In the genomic region with DNA sequence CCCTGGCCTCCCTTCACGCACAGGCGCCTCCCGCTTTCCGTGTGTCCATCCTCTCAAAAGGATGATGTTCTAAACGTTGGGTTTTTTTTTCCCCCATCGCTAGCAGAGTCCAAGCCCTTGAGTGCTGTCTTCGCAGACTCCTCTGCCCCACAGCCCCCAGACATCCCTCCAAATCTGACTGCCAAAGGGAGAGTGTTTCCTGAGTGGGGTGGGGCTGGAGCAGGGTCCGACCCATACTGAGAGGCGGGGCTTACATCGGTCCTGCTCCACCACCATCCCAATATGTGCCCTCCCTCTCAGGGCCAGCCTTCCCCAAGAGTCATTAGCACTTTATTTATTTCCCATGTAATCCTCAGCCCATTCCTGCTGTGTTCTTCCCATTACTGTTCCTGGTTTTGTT, we compare ENCODE assay signal across 31 mouse cellular contexts. TPM values are rescaled to one million over a fixed set of nuclear protein-coding genes. Genes with fewer than 3 reads are reported as not detected.
DNase-seq lines count a peak whose midpoint lies in the region; ATAC-seq and TF ChIP-seq lines count a peak whose summit lies in the region.
"Had no signal": no experiment of that assay in that cellular context is flagged by ENCODE, and none has a peak within 500 bp of the region (broad histone marks: within the 10 kb centered on the region; RNA-seq: fewer than 3 reads in every experiment).

No protein-coding gene starts in this region.

- TF ChIP-seq CTCF in testis, adult 2 months (IDR thresholded peaks at IDR 0.05; ENCODE audit: control insufficient read depth, insufficient read depth, insufficient replicate concordance, low read depth, low read length): 0 out of 2 replicates have a peak, but pooled peaks have one; percentile 2

- H3K36me3 ChIP-seq in embryonic facial prominence, embryonic 12.5 days: no peaks in the 10 kb centered on the region
- no peaks in the 10 kb centered on the region for H3K36me3 ChIP-seq in embryonic facial prominence, embryonic 10.5 days (replicated peaks)
- H3K36me3 ChIP-seq in heart, embryonic 15.5 days: no peaks in the 10 kb centered on the region
- no peaks in the 10 kb centered on the region for H3K36me3 ChIP-seq in kidney, embryonic 16.5 days (ENCODE audit: insufficient read depth, low read length)
- H3K36me3 ChIP-seq in testis, adult 2 months (ENCODE audit: control insufficient read depth, insufficient read depth, low read length): no peaks in the 10 kb centered on the region; the same call in 1 of the 2 replicates
- H3K36me3 ChIP-seq: limb, embryonic 15.5 days; liver, embryonic 15.5 days; midbrain, embryonic 15.5 days had no signal

- WGBS in embryonic facial prominence, embryonic 12.5 days: 33% methylated on average over 10 of the region's 10 CpGs
- 35% methylated on average over 10 of the region's 10 CpGs for WGBS in embryonic facial prominence, embryonic 10.5 days
- WGBS in heart, embryonic 15.5 days: 24% methylated on average over 10 of the region's 10 CpGs
- 38% methylated on average over 10 of the region's 10 CpGs for WGBS in kidney, embryonic 16.5 days

- no peak for TF ChIP-seq POLR2A in testis, adult 2 months (IDR thresholded peaks at IDR 0.05; ENCODE audit: control insufficient read depth, low read depth, low read length)

- no peaks in the 10 kb centered on the region for H3K4me1 ChIP-seq in embryonic facial prominence, embryonic 12.5 days
- peaks cover 8% of the 10 kb centered on the region; the same call in 1 of the 2 replicates for H3K4me1 ChIP-seq in embryonic facial prominence, embryonic 10.5 days
- H3K4me1 ChIP-seq in heart, embryonic 15.5 days (replicated peaks): no peaks in the 10 kb centered on the region
- no peaks in the 10 kb centered on the region for H3K4me1 ChIP-seq in kidney, embryonic 16.5 days (ENCODE audit: insufficient read depth, low read length)
- H3K4me1 ChIP-seq in testis, adult 2 months (ENCODE audit: control insufficient read depth, insufficient read depth, low read length): peaks cover 13% of the 10 kb centered on the region
- H3K4me1 ChIP-seq: liver, embryonic 15.5 days; midbrain, embryonic 15.5 days had no signal

- H3K27ac ChIP-seq in embryonic facial prominence, embryonic 12.5 days: no peak overlapping the region
- no peak overlapping the region for H3K27ac ChIP-seq in embryonic facial prominence, embryonic 10.5 days (replicated peaks)
- no peak overlapping the region for H3K27ac ChIP-seq in heart, embryonic 15.5 days
- no peak overlapping the region for H3K27ac ChIP-seq in kidney, embryonic 16.5 days (ENCODE audit: low read length)
- H3K27ac ChIP-seq in testis, adult 2 months (ENCODE audit: control insufficient read depth, insufficient read depth, low read depth, low read length): peak overlapping the region; percentile 15
- H3K27ac ChIP-seq: forebrain, embryonic 13.5 days; limb, embryonic 15.5 days; liver, embryonic 15.5 days; midbrain, embryonic 15.5 days had no signal

- H3K27me3 ChIP-seq in embryonic facial prominence, embryonic 12.5 days: 0 out of 2 replicates have a peak, but pooled peaks cover 3% of the 10 kb centered on the region
- 0 out of 2 replicates have a peak, but pooled peaks cover 8% of the 10 kb centered on the region for H3K27me3 ChIP-seq in embryonic facial prominence, embryonic 10.5 days (replicated peaks; ENCODE audit: low read depth, poor library complexity, severe bottlenecking)
- no peaks in the 10 kb centered on the region for H3K27me3 ChIP-seq in heart, embryonic 15.5 days
- no peaks in the 10 kb centered on the region for H3K27me3 ChIP-seq in kidney, embryonic 16.5 days (ENCODE audit: insufficient read depth, low read length)
- H3K27me3 ChIP-seq in testis, adult 2 months (ENCODE audit: control insufficient read depth, insufficient read depth, low read length): no peaks in the 10 kb centered on the region
- H3K27me3 ChIP-seq: forebrain, embryonic 13.5 days; limb, embryonic 15.5 days; liver, embryonic 15.5 days; midbrain, embryonic 15.5 days had no signal

- no peak overlapping the region for H3K9ac ChIP-seq in embryonic facial prominence, embryonic 12.5 days
- H3K9ac ChIP-seq in heart, embryonic 15.5 days: no peak overlapping the region
- no peak overlapping the region for H3K9ac ChIP-seq in kidney, embryonic 16.5 days (replicated peaks; ENCODE audit: low read length)
- H3K9ac ChIP-seq: forebrain, embryonic 13.5 days; limb, embryonic 15.5 days; liver, embryonic 15.5 days; midbrain, embryonic 15.5 days had no signal

- no peaks in the 10 kb centered on the region for H3K9me3 ChIP-seq in embryonic facial prominence, embryonic 12.5 days
- H3K9me3 ChIP-seq in embryonic facial prominence, embryonic 10.5 days: no peaks in the 10 kb centered on the region
- H3K9me3 ChIP-seq in heart, embryonic 15.5 days (replicated peaks): no peaks in the 10 kb centered on the region
- H3K9me3 ChIP-seq in kidney, embryonic 16.5 days (ENCODE audit: low read length): no peaks in the 10 kb centered on the region
- H3K9me3 ChIP-seq: forebrain, embryonic 13.5 days; limb, embryonic 15.5 days; liver, embryonic 15.5 days; megakaryocyte, embryonic 14.5 days; midbrain, embryonic 15.5 days had no signal

- H3K4me3 ChIP-seq in embryonic facial prominence, embryonic 12.5 days: no peak overlapping the region
- H3K4me3 ChIP-seq in embryonic facial prominence, embryonic 10.5 days: no peak overlapping the region
- no peak overlapping the region for H3K4me3 ChIP-seq in heart, embryonic 15.5 days
- H3K4me3 ChIP-seq in kidney, embryonic 16.5 days (ENCODE audit: low read length): no peak overlapping the region
- peak overlapping the region; percentile 79 for H3K4me3 ChIP-seq in testis, adult 2 months (ENCODE audit: control insufficient read depth, low read depth, low read length)
- H3K4me3 ChIP-seq: forebrain, embryonic 13.5 days; limb, embryonic 15.5 days; liver, embryonic 15.5 days; midbrain, embryonic 15.5 days had no signal

- intact Hi-C loops in heart, postnatal 25 days (cut with DNase I): no loop called here

- DNase-seq in embryonic facial prominence, embryonic 10.5 days (ENCODE audit: low spot score): no peak
- DNase-seq in heart, postnatal 25 days (ENCODE audit: low spot score): no peak
- no peak for DNase-seq in kidney, postnatal 14 days
- DNase-seq in testis, postnatal 10 days (ENCODE audit: low spot score): no peak
- DNase-seq: adrenal gland, postnatal 25 days; cerebellum, adult 18-20 months; cerebellum, postnatal 25 days; embryo, embryonic 11 days; kidney, adult 18-20 months; lung, postnatal 14 days; right cerebral cortex, postnatal 25 days; thymus, adult 2 months had no signal

- no peak for ATAC-seq in embryonic facial prominence, embryonic 12.5 days (ENCODE audit: insufficient number of reproducible peaks, insufficient read depth, low FRiP score, low TSS enrichment)
- ATAC-seq in heart, embryonic 15.5 days (replicated peaks; ENCODE audit: insufficient number of reproducible peaks, insufficient read depth, low FRiP score, low read depth): no peak
- ATAC-seq in kidney, embryonic 16.5 days (ENCODE audit: low FRiP score, low TSS enrichment): peak; percentile 39; the same call in 1 of the 2 replicates
- ATAC-seq: forebrain, embryonic 13.5 days; midbrain, embryonic 15.5 days had no signal

- H3K4me2 ChIP-seq in embryonic facial prominence, embryonic 12.5 days (replicated peaks): 0 out of 2 replicates have a peak overlapping the region, but pooled peaks have one; percentile 11
- peak overlapping the region; percentile 21; the same call in 1 of the 2 replicates for H3K4me2 ChIP-seq in heart, embryonic 15.5 days
- H3K4me2 ChIP-seq in kidney, embryonic 16.5 days (replicated peaks; ENCODE audit: low read depth, low read length): no peak overlapping the region
- H3K4me2 ChIP-seq: forebrain, embryonic 13.5 days; limb, embryonic 15.5 days; liver, embryonic 15.5 days; midbrain, embryonic 15.5 days had no signal

RNA-seq across cellular contexts. Expression of a gene that starts 0.6 kb away (rescaled TPM):
- not detected in 2 replicates for polyA plus RNA-seq in embryonic facial prominence, embryonic 12.5 days (2016; fragmentation: Nextera tagmentation; extraction: Ambion mirVana)
- polyA plus RNA-seq in embryonic facial prominence, embryonic 10.5 days (2016; fragmentation: Nextera tagmentation; extraction: Ambion mirVana): not detected in 2 replicates
- not detected in 2 replicates for polyA plus RNA-seq in heart, embryonic 15.5 days (2015; fragmentation: Nextera tagmentation; extraction: Ambion mirVana)
- not detected for total RNA-seq in heart, postnatal 25 days (2021)
- not detected in 2 replicates for polyA plus RNA-seq in kidney, embryonic 16.5 days (2015; fragmentation: Nextera tagmentation; extraction: Ambion mirVana)
- polyA plus RNA-seq in testis, adult 2 months (2012; rRNA removed): 66.2 and 67.9 TPM in 2 replicates
- total RNA-seq: adrenal gland, postnatal 25 days; gastrocnemius, adult 8-10 months; granulocyte monocyte progenitor cell, adult 5-6 weeks; hematopoietic stem cell, adult 5-6 weeks; MEL had no signal
- polyA plus RNA-seq: forebrain, embryonic 13.5 days; large intestine, adult 2 months; limb, embryonic 15.5 days; liver, embryonic 15.5 days; midbrain, embryonic 15.5 days; spleen, adult 2 months; stomach, embryonic 14.5 days; thymus, adult 2 months had no signal

RNA-seq across cellular contexts. Expression of a gene that starts 8.5 kb away (rescaled TPM):
- polyA plus RNA-seq in embryonic facial prominence, embryonic 12.5 days (2016; fragmentation: Nextera tagmentation; extraction: Ambion mirVana): not detected in 2 replicates
- polyA plus RNA-seq in embryonic facial prominence, embryonic 10.5 days (2016; fragmentation: Nextera tagmentation; extraction: Ambion mirVana): not detected in 2 replicates
- polyA plus RNA-seq in heart, embryonic 15.5 days (2015; fragmentation: Nextera tagmentation; extraction: Ambion mirVana): not detected in 2 replicates
- not detected for total RNA-seq in heart, postnatal 25 days (2021)
- polyA plus RNA-seq in kidney, embryonic 16.5 days (2015; fragmentation: Nextera tagmentation; extraction: Ambion mirVana): not detected in 2 replicates
- 25.2 and 30.5 TPM in 2 replicates for polyA plus RNA-seq in testis, adult 2 months (2012; rRNA removed)
- total RNA-seq: adrenal gland, postnatal 25 days; gastrocnemius, adult 8-10 months; granulocyte monocyte progenitor cell, adult 5-6 weeks; hematopoietic stem cell, adult 5-6 weeks; MEL had no signal
- polyA plus RNA-seq: forebrain, embryonic 13.5 days; large intestine, adult 2 months; limb, embryonic 15.5 days; liver, embryonic 15.5 days; midbrain, embryonic 15.5 days; spleen, adult 2 months; stomach, embryonic 14.5 days; thymus, adult 2 months had no signal

RNA-seq across cellular contexts. Expression of a gene that starts 9.3 kb away (rescaled TPM):
- polyA plus RNA-seq in embryonic facial prominence, embryonic 12.5 days (2016; fragmentation: Nextera tagmentation; extraction: Ambion mirVana): not detected in 2 replicates
- not detected in 2 replicates for polyA plus RNA-seq in embryonic facial prominence, embryonic 10.5 days (2016; fragmentation: Nextera tagmentation; extraction: Ambion mirVana)
- polyA plus RNA-seq in heart, embryonic 15.5 days (2015; fragmentation: Nextera tagmentation; extraction: Ambion mirVana): 0.10 TPM in 1 of 2 replicates, not detected in the other
- total RNA-seq in heart, postnatal 25 days (2021): not detected
- not detected in 2 replicates for polyA plus RNA-seq in kidney, embryonic 16.5 days (2015; fragmentation: Nextera tagmentation; extraction: Ambion mirVana)
- polyA plus RNA-seq in testis, adult 2 months (2012; rRNA removed): 130 and 134 TPM in 2 replicates
- total RNA-seq: adrenal gland, postnatal 25 days; gastrocnemius, adult 8-10 months; granulocyte monocyte progenitor cell, adult 5-6 weeks; hematopoietic stem cell, adult 5-6 weeks; left cerebral cortex, postnatal 10 days; MEL had no signal
- polyA plus RNA-seq: forebrain, embryonic 13.5 days; frontal cortex, adult 2 months; large intestine, adult 2 months; limb, embryonic 15.5 days; liver, embryonic 15.5 days; midbrain, embryonic 15.5 days; spleen, adult 2 months; stomach, embryonic 14.5 days had no signal

RNA-seq across cellular contexts. Expression of a gene that starts 21.2 kb away (rescaled TPM):
- not detected in 2 replicates for polyA plus RNA-seq in embryonic facial prominence, embryonic 12.5 days (2016; fragmentation: Nextera tagmentation; extraction: Ambion mirVana)
- polyA plus RNA-seq in embryonic facial prominence, embryonic 10.5 days (2016; fragmentation: Nextera tagmentation; extraction: Ambion mirVana): not detected in 2 replicates
- not detected in 2 replicates for polyA plus RNA-seq in heart, embryonic 15.5 days (2015; fragmentation: Nextera tagmentation; extraction: Ambion mirVana)
- not detected for total RNA-seq in heart, postnatal 25 days (2021)
- polyA plus RNA-seq in kidney, embryonic 16.5 days (2015; fragmentation: Nextera tagmentation; extraction: Ambion mirVana): not detected in 2 replicates
- 28.9 and 30.6 TPM in 2 replicates for polyA plus RNA-seq in testis, adult 2 months (2012; rRNA removed)
- total RNA-seq: adrenal gland, postnatal 25 days; gastrocnemius, adult 8-10 months; granulocyte monocyte progenitor cell, adult 5-6 weeks; hematopoietic stem cell, adult 5-6 weeks; layer of hippocampus, postnatal 25 days; left cerebral cortex, postnatal 10 days; MEL had no signal
- polyA plus RNA-seq: forebrain, embryonic 13.5 days; frontal cortex, adult 2 months; large intestine, adult 2 months; limb, embryonic 15.5 days; liver, embryonic 15.5 days; midbrain, embryonic 15.5 days; spleen, adult 2 months; stomach, embryonic 14.5 days had no signal

RNA-seq across cellular contexts. Expression of a gene that starts 22.8 kb away (rescaled TPM):
- 0.15 and 0.50 TPM in 2 replicates for polyA plus RNA-seq in embryonic facial prominence, embryonic 12.5 days (2016; fragmentation: Nextera tagmentation; extraction: Ambion mirVana)
- 0.55 and 0.67 TPM in 2 replicates for polyA plus RNA-seq in embryonic facial prominence, embryonic 10.5 days (2016; fragmentation: Nextera tagmentation; extraction: Ambion mirVana)
- 0.37 TPM in 1 of 2 replicates, not detected in the other for polyA plus RNA-seq in heart, embryonic 15.5 days (2015; fragmentation: Nextera tagmentation; extraction: Ambion mirVana)
- not detected for total RNA-seq in heart, postnatal 25 days (2021)
- 0.48 and 0.94 TPM in 2 replicates for polyA plus RNA-seq in kidney, embryonic 16.5 days (2015; fragmentation: Nextera tagmentation; extraction: Ambion mirVana)
- 52.9 and 82.3 TPM in 2 replicates for polyA plus RNA-seq in testis, adult 2 months (2012; rRNA removed)
- total RNA-seq: adrenal gland, postnatal 25 days; gastrocnemius, adult 8-10 months; granulocyte monocyte progenitor cell, adult 5-6 weeks; hematopoietic stem cell, adult 5-6 weeks; MEL had no signal
- polyA plus RNA-seq: large intestine, adult 2 months; midbrain, embryonic 15.5 days; stomach, embryonic 14.5 days had no signal

Comparison
In these comparisons a context has a peak if more than half of its experiments do, and no peak if none do; other contexts are left out.
1. RNA of a gene that starts 0.6 kb away (polyA plus RNA-seq): 66.2 to 67.9 TPM in testis, adult 2 months; not detected in heart, embryonic 15.5 days, not detected in embryonic facial prominence, embryonic 12.5 days, not detected in kidney, embryonic 16.5 days and not detected in embryonic facial prominence, embryonic 10.5 days; every median in the first group is over 10 times any median in the second.
2. RNA of a gene that starts 8.5 kb away (polyA plus RNA-seq): 25.2 to 30.5 TPM in testis, adult 2 months; not detected in heart, embryonic 15.5 days, not detected in embryonic facial prominence, embryonic 12.5 days, not detected in embryonic facial prominence, embryonic 10.5 days and not detected in kidney, embryonic 16.5 days; every median in the first group is over 10 times any median in the second.
3. RNA of a gene that starts 9.3 kb away (polyA plus RNA-seq): 130 to 134 TPM in testis, adult 2 months; 0.10 TPM in heart, embryonic 15.5 days, not detected in kidney, embryonic 16.5 days, not detected in embryonic facial prominence, embryonic 12.5 days and not detected in embryonic facial prominence, embryonic 10.5 days; every median in the first group is over 100 times any median in the second.